Mouse (Mus musculus) embryonic facial prominence, embryonic 10.5 days (tissue): ENCODE data around the gene Fam20a. TPM values are rescaled to one million over a fixed set of nuclear protein-coding genes. Genes with fewer than 3 reads are reported as not detected.

ENCODE experiments used
- DNase-seq: peaks from one replicate; pipeline ENCODE4 v3.0.0-alpha.2; 2017; ENCODE audit warnings: low spot score
- H3K27ac ChIP-seq: fragments of 300-500 bp; sonication (generic); replicated peaks from 2 replicates; pipeline ENCODE4 v1.5.1; 2016; ENCODE audit warnings: mild to moderate bottlenecking
- H3K27me3 ChIP-seq: fragments of 300-500 bp; sonication (generic); replicated peaks from 2 replicates; pipeline ENCODE4 v1.6.1; 2016; ENCODE audit warnings: low read depth, mild to moderate bottlenecking; ENCODE audit not compliant: poor library complexity, severe bottlenecking
- H3K36me3 ChIP-seq: fragments of 300-500 bp; sonication (generic); replicated peaks from 2 replicates; pipeline ENCODE4 v1.6.1; 2016; ENCODE audit warnings: mild to moderate bottlenecking, moderate library complexity
- H3K4me1 ChIP-seq: fragments of 300-500 bp; sonication (generic); 2 replicates; pipeline ENCODE4 v1.6.1; 2016
- H3K4me3 ChIP-seq: fragments of 300-500 bp; sonication (generic); 2 replicates; pipeline ENCODE4 v1.5.1; 2016; ENCODE audit warnings: mild to moderate bottlenecking, moderate library complexity
- H3K9me3 ChIP-seq: fragments of 300-500 bp; sonication (generic); 2 replicates; pipeline ENCODE4 v1.6.1; 2016; ENCODE audit warnings: mild to moderate bottlenecking
- WGBS: fragments of 180-500 bp; shearing (Covaris S2); methylation state at CpG from one replicate; pipeline ENCODE4 v1.1.7; 2016; 5-methylcytosine and 5-hydroxymethylcytosine counted together
- polyA plus RNA-seq: library from polyadenylated mRNA; unstranded; fragments of >200 nt; fragmentation: Nextera tagmentation; extraction: Ambion mirVana; gene quantifications from 2 replicates; pipeline ENCODE4 v1.2.1, GENCODE M21; 2016

Fam20a gene
- polyA plus RNA-seq, 1 experiment from 2014 or later, result 1.1 TPM

GRCm38 (mm10) chr11:109709501-109709900 is 12.6 kb downstream of the Fam20a start:
- WGBS, result 86% methylated on average over 5 of the region's 5 CpGs
- no peak for DNase-seq
- H3K27me3 ChIP-seq, result no peaks in the 10 kb centered on the region

GRCm38 (mm10) chr11:109708786-109709185 is 13.3 kb downstream of the Fam20a start:
- H3K27ac ChIP-seq, result no peak overlapping the region
- no peaks in the 10 kb centered on the region for H3K9me3 ChIP-seq
- H3K36me3 ChIP-seq, result no peaks in the 10 kb centered on the region
- no peaks in the 10 kb centered on the region for H3K27me3 ChIP-seq
- WGBS, result 92% methylated on average over 4 of the region's 4 CpGs
- peaks cover 12% of the 10 kb centered on the region for H3K4me1 ChIP-seq
- no peak for DNase-seq
- H3K4me3 ChIP-seq, result no peak overlapping the region

More at GRCm38 (mm10) chr11:109709501-109709900, 12.6 kb downstream of the Fam20a start:
- Histone ChIP-seq H3K4me3 (no peak overlapping the region), H3K27ac (no peak overlapping the region), H3K4me1 (peaks cover 19% of the 10 kb centered on the region), H3K9me3 (no peaks in the 10 kb centered on the region), H3K36me3 (no peaks in the 10 kb centered on the region)

GRCm38 (mm10) chr11:109707442-109707841 is 14.6 kb downstream of the Fam20a start:
- H3K27ac ChIP-seq, result no peak overlapping the region
- no peaks in the 10 kb centered on the region for H3K9me3 ChIP-seq
- H3K4me1 ChIP-seq, result peaks cover 3% of the 10 kb centered on the region
- no peaks in the 10 kb centered on the region for H3K36me3 ChIP-seq
- no peaks in the 10 kb centered on the region for H3K27me3 ChIP-seq
- DNase-seq, result no peak
- no peak overlapping the region for H3K4me3 ChIP-seq
- WGBS, result 59% methylated on average over 3 of the region's 3 CpGs

GRCm38 (mm10) chr11:109706586-109706985 is 15.5 kb downstream of the Fam20a start:
- Histone ChIP-seq H3K36me3 (no peaks in the 10 kb centered on the region), H3K9me3 (no peaks in the 10 kb centered on the region), H3K27ac (no peak overlapping the region), H3K4me1 (peaks cover 8% of the 10 kb centered on the region), H3K27me3 (no peaks in the 10 kb centered on the region), H3K4me3 (no peak overlapping the region)
- WGBS, result 88% methylated on average over 4 of the region's 4 CpGs
- DNase-seq, result no peak

GRCm38 (mm10) chr11:109706055-109706412 is 16.0 kb downstream of the Fam20a start:
- DNase-seq, result no peak
- H3K4me3 ChIP-seq, result no peak overlapping the region
- H3K36me3 ChIP-seq, result no peaks in the 10 kb centered on the region
- peaks cover 8% of the 10 kb centered on the region for H3K4me1 ChIP-seq
- H3K9me3 ChIP-seq, result no peaks in the 10 kb centered on the region
- no peaks in the 10 kb centered on the region for H3K27me3 ChIP-seq
- H3K27ac ChIP-seq, result no peak overlapping the region
- WGBS, result 68% methylated on average over 9 of the region's 9 CpGs

- peaks cover 8% of the 10 kb centered on the region for H3K4me1 ChIP-seq
- no peaks in the 10 kb centered on the region for H3K27me3 ChIP-seq
- H3K4me3 ChIP-seq, result no peak overlapping the region
- DNase-seq, result no peak
- H3K36me3 ChIP-seq, result no peaks in the 10 kb centered on the region
- WGBS, result 87% methylated on average over 9 of the region's 9 CpGs
- no peak overlapping the region for H3K27ac ChIP-seq
- no peaks in the 10 kb centered on the region for H3K9me3 ChIP-seq
Observed at GRCm38 (mm10) chr11:109705336-109706054, 16.6 kb downstream of the Fam20a start.

GRCm38 (mm10) chr11:109704311-109705205 is 17.5 kb downstream of the Fam20a start:
- WGBS, result 90% methylated on average over 22 of the region's 22 CpGs
- Histone ChIP-seq H3K4me1 (peaks cover 8% of the 10 kb centered on the region), H3K36me3 (no peaks in the 10 kb centered on the region), H3K27me3 (no peaks in the 10 kb centered on the region), H3K27ac (no peak overlapping the region), H3K9me3 (no peaks in the 10 kb centered on the region), H3K4me3 (no peak overlapping the region)
- no peak for DNase-seq

- Histone ChIP-seq H3K27me3 (no peaks in the 10 kb centered on the region), H3K36me3 (no peaks in the 10 kb centered on the region), H3K4me1 (peaks cover 8% of the 10 kb centered on the region), H3K9me3 (no peaks in the 10 kb centered on the region), H3K4me3 (no peak overlapping the region), H3K27ac (no peak overlapping the region)
- WGBS, result 84% methylated on average over 9 of the region's 9 CpGs
- DNase-seq, result no peak
Observed at GRCm38 (mm10) chr11:109703845-109704244, 18.2 kb downstream of the Fam20a start.

- Histone ChIP-seq H3K27me3 (no peaks in the 10 kb centered on the region), H3K4me1 (peaks cover 8% of the 10 kb centered on the region), H3K36me3 (no peaks in the 10 kb centered on the region), H3K9me3 (no peaks in the 10 kb centered on the region), H3K4me3 (no peak overlapping the region), H3K27ac (no peak overlapping the region)
- 58% methylated on average over 10 of the region's 10 CpGs for WGBS
- DNase-seq, result no peak
Observed at GRCm38 (mm10) chr11:109702031-109702815, 19.9 kb downstream of the Fam20a start.

- no peak for DNase-seq
- H3K27me3 ChIP-seq, result no peaks in the 10 kb centered on the region
- no peaks in the 10 kb centered on the region for H3K36me3 ChIP-seq
- no peaks in the 10 kb centered on the region for H3K9me3 ChIP-seq
- peaks cover 6% of the 10 kb centered on the region for H3K4me1 ChIP-seq
- 89% methylated on average over 6 of the region's 6 CpGs for WGBS
- no peak overlapping the region for H3K4me3 ChIP-seq
- no peak overlapping the region for H3K27ac ChIP-seq
Observed at GRCm38 (mm10) chr11:109700761-109701160, 21.3 kb downstream of the Fam20a start.

GRCm38 (mm10) chr11:109699784-109700183 is 22.3 kb downstream of the Fam20a start:
- WGBS, result 66% methylated on average over 2 of the region's 2 CpGs
- Histone ChIP-seq H3K27me3 (no peaks in the 10 kb centered on the region), H3K9me3 (no peaks in the 10 kb centered on the region), H3K4me3 (no peak overlapping the region), H3K4me1 (peaks cover 6% of the 10 kb centered on the region), H3K36me3 (no peaks in the 10 kb centered on the region), H3K27ac (no peak overlapping the region)
- DNase-seq, result no peak

- DNase-seq, result no peak
- 88% methylated on average over 10 of the region's 10 CpGs for WGBS
Observed at GRCm38 (mm10) chr11:109698740-109699139, 23.3 kb downstream of the Fam20a start.

More at GRCm38 (mm10) chr11:109698740-109699139, 23.3 kb downstream of the Fam20a start:
- Histone ChIP-seq H3K27ac (no peak overlapping the region), H3K27me3 (no peaks in the 10 kb centered on the region), H3K9me3 (no peaks in the 10 kb centered on the region), H3K4me3 (no peak overlapping the region), H3K36me3 (no peaks in the 10 kb centered on the region), H3K4me1 (peaks cover 6% of the 10 kb centered on the region)
